Mouse (Mus musculus) hindbrain, embryonic 10.5 days (tissue): ENCODE results near the gene Oaz1. TPM values are rescaled to one million over a fixed set of nuclear protein-coding genes. Genes with fewer than 3 reads are reported as not detected.

Experiments
- DNase-seq: peaks from one replicate; pipeline ENCODE4 v3.0.0-alpha.2; 2017; ENCODE audit warnings: low spot score
- H3K27ac ChIP-seq: fragments of 300-500 bp; sonication (generic); 2 replicates; pipeline ENCODE4 v1.5.1; 2016; ENCODE audit warnings: mild to moderate bottlenecking, moderate library complexity
- H3K27me3 ChIP-seq: fragments of 300-500 bp; sonication (generic); 2 replicates; pipeline ENCODE4 v1.6.1; 2016; ENCODE audit warnings: mild to moderate bottlenecking; ENCODE audit not compliant: poor library complexity, insufficient read depth, severe bottlenecking
- H3K36me3 ChIP-seq: fragments of 300-500 bp; sonication (generic); 2 replicates; pipeline ENCODE4 v1.6.1; 2016; ENCODE audit warnings: mild to moderate bottlenecking, moderate library complexity
- H3K4me1 ChIP-seq: fragments of 300-500 bp; sonication (generic); replicated peaks from 2 replicates; pipeline ENCODE4 v1.6.1; 2016; ENCODE audit warnings: mild to moderate bottlenecking
- H3K4me3 ChIP-seq: fragments of 300-500 bp; sonication (generic); 2 replicates; pipeline ENCODE4 v1.5.1; 2016; ENCODE audit warnings: mild to moderate bottlenecking, moderate library complexity
- H3K9me3 ChIP-seq: fragments of 300-500 bp; sonication (generic); 2 replicates; pipeline ENCODE4 v1.6.1; 2016; ENCODE audit warnings: mild to moderate bottlenecking, moderate library complexity
- WGBS: fragments of 180-500 bp; shearing (Covaris S2); methylation state at CpG from one replicate; pipeline ENCODE4 v1.1.7; 2016; 5-methylcytosine and 5-hydroxymethylcytosine counted together
- polyA plus RNA-seq: library from polyadenylated mRNA; unstranded; fragments of >200 nt; fragmentation: Nextera tagmentation; extraction: Ambion mirVana; gene quantifications from 2 replicates; pipeline ENCODE4 v1.2.1, GENCODE M21; 2016

Oaz1 gene
- polyA plus RNA-seq, 1 experiment from 2014 or later, result 2,328 TPM

GRCm38 (mm10) chr10:80848571-80848970 is 22.1 kb downstream of the Oaz1 start:
- no peaks in the 10 kb centered on the region for H3K9me3 ChIP-seq
- H3K4me1 ChIP-seq, result peaks cover 31% of the 10 kb centered on the region
- H3K27ac ChIP-seq, result no peak overlapping the region
- DNase-seq, result peak; percentile 39
- H3K27me3 ChIP-seq, result peaks cover 31% of the 10 kb centered on the region
- 9% methylated on average over 10 of the region's 10 CpGs for WGBS
- 0 out of 2 replicates have a peak overlapping the region, but pooled peaks have one; percentile 2 for H3K4me3 ChIP-seq
- peaks cover 38% of the 10 kb centered on the region for H3K36me3 ChIP-seq

GRCm38 (mm10) chr10:80854913-80855748 is 28.7 kb downstream of the Oaz1 start, which contains the start of the genes Lsm7 and Sppl2b:
Gene Lsm7, minus strand, starts transcription at chr10:80855209.
Gene Sppl2b, plus strand, starts transcription at chr10:80855275.
- H3K9me3 ChIP-seq, result no peaks in the 10 kb centered on the region
- peaks cover 54% of the 10 kb centered on the region for H3K4me1 ChIP-seq
- H3K27me3 ChIP-seq, result no peaks in the 10 kb centered on the region
- peak within 1 kb of the TSS; percentile 92 for H3K27ac ChIP-seq
- peak within 1 kb of the TSS; percentile 79 for H3K4me3 ChIP-seq
- peaks cover 34% of the 10 kb centered on the region for H3K36me3 ChIP-seq
- under 1% methylated on average over 81 of the region's 81 CpGs for whole genome bisulfite sequencing
- DNase-seq, result peak; percentile 97

- Histone ChIP-seq H3K27me3 (no peaks in the 10 kb centered on the region), H3K36me3 (peaks cover 31% of the 10 kb centered on the region), H3K27ac (peak overlapping the region; percentile 92), H3K4me1 (peaks cover 54% of the 10 kb centered on the region), H3K9me3 (no peaks in the 10 kb centered on the region), H3K4me3 (peak overlapping the region; percentile 79)
- no peak for DNase-seq
- WGBS, result 22% methylated on average over 11 of the region's 11 CpGs
These were observed 29.3 kb downstream of the Oaz1 start for GRCm38 (mm10) chr10:80855749-80856073.

GRCm38 (mm10) chr10:80856267-80856666 is 29.8 kb downstream of the Oaz1 start:
- WGBS, result 75% methylated on average over 3 of the region's 3 CpGs
- peaks cover 30% of the 10 kb centered on the region for H3K36me3 ChIP-seq
- H3K9me3 ChIP-seq, result no peaks in the 10 kb centered on the region
- DNase-seq, result peak; percentile 21
- no peaks in the 10 kb centered on the region for H3K27me3 ChIP-seq
- peak overlapping the region; percentile 92; the same call in 1 of the 2 replicates for H3K27ac ChIP-seq
- peaks cover 54% of the 10 kb centered on the region for H3K4me1 ChIP-seq
- H3K4me3 ChIP-seq, result peak overlapping the region; percentile 79

GRCm38 (mm10) chr10:80856908-80857307 is 30.5 kb downstream of the Oaz1 start:
- H3K36me3 ChIP-seq, result peaks cover 30% of the 10 kb centered on the region
- peak overlapping the region; percentile 92 for H3K27ac ChIP-seq
- H3K4me1 ChIP-seq, result peaks cover 54% of the 10 kb centered on the region
- DNase-seq, result no peak
- no peaks in the 10 kb centered on the region for H3K27me3 ChIP-seq
- H3K4me3 ChIP-seq, result peak overlapping the region; percentile 79; the same call in 1 of the 2 replicates
- H3K9me3 ChIP-seq, result no peaks in the 10 kb centered on the region
- 82% methylated on average over 5 of the region's 5 CpGs for WGBS

GRCm38 (mm10) chr10:80857386-80857785 is 30.9 kb downstream of the Oaz1 start:
- H3K4me1 ChIP-seq, result peaks cover 54% of the 10 kb centered on the region
- peaks cover 30% of the 10 kb centered on the region for H3K36me3 ChIP-seq
- no peaks in the 10 kb centered on the region for H3K9me3 ChIP-seq
- 49% methylated on average over 8 of the region's 8 CpGs for WGBS
- H3K27me3 ChIP-seq, result no peaks in the 10 kb centered on the region
- H3K4me3 ChIP-seq, result peak overlapping the region; percentile 79; the same call in 1 of the 2 replicates
- H3K27ac ChIP-seq, result peak overlapping the region; percentile 92
- peak; percentile 28 for DNase-seq

- no peak for DNase-seq
- no peaks in the 10 kb centered on the region for H3K9me3 ChIP-seq
- H3K36me3 ChIP-seq, result peaks cover 32% of the 10 kb centered on the region
- no peaks in the 10 kb centered on the region for H3K27me3 ChIP-seq
- peaks cover 54% of the 10 kb centered on the region for H3K4me1 ChIP-seq
- peak overlapping the region; percentile 92 for H3K27ac ChIP-seq
- H3K4me3 ChIP-seq, result peak overlapping the region; percentile 79
- 53% methylated on average over 3 of the region's 3 CpGs for WGBS
These were observed 31.4 kb downstream of the Oaz1 start for GRCm38 (mm10) chr10:80857848-80858247.

- peak overlapping the region; percentile 79 for H3K4me3 ChIP-seq
- 79% methylated on average over 7 of the region's 7 CpGs for WGBS
These were observed 32.0 kb downstream of the Oaz1 start for GRCm38 (mm10) chr10:80858350-80858935.

GRCm38 (mm10) chr10:80862305-80862704 is 35.8 kb downstream of the Oaz1 start:
- Histone ChIP-seq H3K27ac (no peak overlapping the region), H3K27me3 (no peaks in the 10 kb centered on the region), H3K4me1 (peaks cover 17% of the 10 kb centered on the region), H3K36me3 (peaks cover 67% of the 10 kb centered on the region), H3K4me3 (no peak overlapping the region), H3K9me3 (no peaks in the 10 kb centered on the region)
- no peak for DNase-seq
- 85% methylated on average over 5 of the region's 5 CpGs for WGBS

More at GRCm38 (mm10) chr10:80858350-80858935, 32.0 kb downstream of the Oaz1 start:
- Histone ChIP-seq H3K36me3 (peaks cover 32% of the 10 kb centered on the region), H3K9me3 (no peaks in the 10 kb centered on the region), H3K27ac (peak overlapping the region; percentile 92; the same call in 1 of the 2 replicates), H3K27me3 (no peaks in the 10 kb centered on the region), H3K4me1 (peaks cover 50% of the 10 kb centered on the region)
- no peak for DNase-seq

GRCm38 (mm10) chr10:80864446-80864845 is 38.0 kb downstream of the Oaz1 start:
- no peaks in the 10 kb centered on the region for H3K9me3 ChIP-seq
- H3K36me3 ChIP-seq, result peaks cover 83% of the 10 kb centered on the region
- no peak for DNase-seq
- H3K27ac ChIP-seq, result no peak overlapping the region
- WGBS, result 93% methylated on average over 16 of the region's 16 CpGs
- H3K27me3 ChIP-seq, result no peaks in the 10 kb centered on the region
- H3K4me3 ChIP-seq, result no peak overlapping the region
- H3K4me1 ChIP-seq, result no peaks in the 10 kb centered on the region; the same call in 1 of the 2 replicates

- no peaks in the 10 kb centered on the region for H3K9me3 ChIP-seq
- H3K27me3 ChIP-seq, result peaks cover 4% of the 10 kb centered on the region; the same call in 1 of the 2 replicates
- peaks cover 28% of the 10 kb centered on the region for H3K36me3 ChIP-seq
- H3K27ac ChIP-seq, result no peak overlapping the region
- peaks cover 18% of the 10 kb centered on the region for H3K4me1 ChIP-seq
- H3K4me3 ChIP-seq, result no peak overlapping the region
- 82% methylated on average over 4 of the region's 6 CpGs for WGBS
- DNase-seq, result no peak
These were observed 44.5 kb downstream of the Oaz1 start for GRCm38 (mm10) chr10:80870993-80871392.

- Histone ChIP-seq H3K9me3 (no peaks in the 10 kb centered on the region), H3K4me1 (peaks cover 23% of the 10 kb centered on the region), H3K36me3 (peaks cover 23% of the 10 kb centered on the region), H3K4me3 (no peak within 1 kb of the TSS), H3K27ac (0 out of 2 replicates have a peak within 1 kb of the TSS, but pooled peaks have one; percentile 16), H3K27me3 (peaks cover 4% of the 10 kb centered on the region; the same call in 1 of the 2 replicates)
- no peak for DNase-seq
- WGBS, result 33% methylated on average over 9 of the region's 9 CpGs
These were observed 45.1 kb downstream of the Oaz1 start, which contains the start of gene Tmprss9 for GRCm38 (mm10) chr10:80871581-80871980. Gene Tmprss9, plus strand, starts transcription at chr10:80871848.

GRCm38 (mm10) chr10:80874035-80874434 is 47.6 kb downstream of the Oaz1 start:
- H3K9me3 ChIP-seq, result no peaks in the 10 kb centered on the region
- H3K4me1 ChIP-seq, result peaks cover 29% of the 10 kb centered on the region
- H3K4me3 ChIP-seq, result no peak overlapping the region
- no peaks in the 10 kb centered on the region for H3K36me3 ChIP-seq
- H3K27me3 ChIP-seq, result peaks cover 4% of the 10 kb centered on the region
- no peak for DNase-seq
- peak overlapping the region; percentile 24; the same call in 1 of the 2 replicates for H3K27ac ChIP-seq
- 80% methylated on average over 9 of the region's 9 CpGs for WGBS
